Mouse (Mus musculus) adipocyte (in vitro differentiated cells): Measurements from ENCODE around the gene Oog2.
"Not testable (repeated sequence)": the region's sequence is repeated elsewhere in the genome, so short reads cannot be mapped to it uniquely, and the experiment has no call there.

ENCODE experiments used
- DNase-seq: peaks from one replicate; pipeline ENCODE4 v3.0.0-alpha.2; 2016; ENCODE audit warnings: low spot score

The Oog2 gene

DNA sequence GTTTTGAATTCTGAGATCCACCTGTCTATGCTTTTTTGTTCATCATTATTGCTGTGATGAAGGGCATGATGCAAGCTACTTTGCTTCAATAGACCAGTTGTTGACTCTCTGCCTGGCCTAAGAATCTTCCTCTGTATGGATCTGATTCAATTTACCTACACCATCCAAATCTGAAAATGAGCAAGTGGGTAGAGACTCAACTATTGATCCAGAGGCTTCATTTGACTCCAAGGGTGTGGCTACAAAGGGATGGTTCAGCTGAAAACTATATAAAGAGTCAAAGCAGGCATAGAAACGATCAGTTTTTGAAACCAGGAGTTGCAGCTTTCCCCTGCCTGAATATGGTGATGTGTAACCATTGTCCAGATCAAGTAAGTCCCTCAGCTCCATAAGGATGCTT lies at the start of gene Oog2:
Gene Oog2 (plus strand): TSS at position 301 of the 400 bp plus-strand sequence.
- DNase-seq = no peak

DNA sequence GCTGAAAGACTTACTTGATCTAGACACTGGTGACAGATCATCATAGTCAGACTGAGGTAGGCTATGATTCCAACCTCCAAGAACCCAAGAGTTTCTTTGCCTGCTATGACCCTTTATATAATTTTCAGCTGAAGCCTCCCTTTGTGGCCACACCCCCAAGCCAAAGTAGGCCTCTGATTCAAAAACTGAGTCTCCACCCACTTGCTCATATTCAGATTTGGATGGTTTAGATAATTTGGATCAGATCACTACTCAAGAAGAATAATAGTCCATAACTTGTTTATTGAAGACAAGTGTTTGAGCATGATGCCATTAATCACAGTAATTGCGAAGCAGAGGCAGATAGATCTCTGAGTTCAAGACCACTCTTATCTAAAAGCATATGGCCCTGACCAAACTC lies 28.0 kb upstream of the Oog2 start, which contains the start of gene Oog3:
Gene Oog3 (minus strand): TSS at position 101 of the 400 bp plus-strand sequence.
- DNase-seq = no peak

DNA sequence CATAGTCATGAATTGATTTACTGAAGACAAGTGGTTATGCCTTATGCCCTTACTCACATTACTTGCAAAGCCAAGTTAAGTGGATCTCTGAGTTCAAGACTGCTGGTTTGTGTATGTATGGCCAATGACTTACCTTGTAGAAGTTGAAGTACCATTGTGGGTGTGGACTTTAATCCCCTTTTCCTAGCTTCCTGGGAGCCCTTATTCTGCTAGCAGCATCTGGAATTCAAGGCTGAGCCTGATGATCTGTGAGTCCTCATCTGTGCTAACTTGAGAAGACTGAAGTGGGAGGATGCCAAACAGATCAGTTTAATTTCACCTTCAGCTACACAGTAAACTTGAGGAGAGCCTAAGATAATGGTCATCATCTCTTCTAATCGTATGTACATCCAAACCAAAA lies 22.7 kb downstream of the Oog2 start, which contains the start of gene C87977:
Gene C87977 (minus strand): TSS at position 101 of the 400 bp plus-strand sequence.
- not testable (repeated sequence) for DNase-seq
